Mouse (Mus musculus) G1E (cell line): ENCODE data around the gene Degs1. TPM values are rescaled to one million over a fixed set of nuclear protein-coding genes. Genes with fewer than 3 reads are reported as not detected.

Source experiments
- ATAC-seq: 2 replicates; pipeline ENCODE4 v1.8.0; 2016; ENCODE audit warnings: mild to moderate bottlenecking; ENCODE audit not compliant: insufficient number of reproducible peaks, poor library complexity, low FRiP score, severe bottlenecking; ENCODE audit errors: extremely low read depth
- DNase-seq: peaks from one replicate; pipeline ENCODE4 v3.0.0; 2012; ENCODE audit warnings: low spot score
- H3K27me3 ChIP-seq: 2 replicates; pipeline ENCODE4 v1.6.1; 2012; ENCODE audit warnings: mild to moderate bottlenecking, low read length, inconsistent platforms; ENCODE audit not compliant: insufficient read depth
- H3K36me3 ChIP-seq: replicated peaks from 2 replicates; pipeline ENCODE3; 2012; ENCODE audit warnings: mild to moderate bottlenecking, inconsistent platforms
- H3K4me1 ChIP-seq: 2 replicates; pipeline ENCODE4 v1.6.1; 2012; ENCODE audit warnings: low read depth, low read length, inconsistent platforms, mixed read lengths; ENCODE audit not compliant: insufficient read depth
- H3K4me3 ChIP-seq: 2 replicates; pipeline ENCODE4 v1.5.1; 2012; ENCODE audit warnings: low read depth, mild to moderate bottlenecking, inconsistent platforms, low read length, moderate library complexity, mixed read lengths
- H3K9me3 ChIP-seq: replicated peaks from 2 replicates; pipeline ENCODE4 v1.6.1; 2012; ENCODE audit warnings: inconsistent platforms
- CTCF ChIP-seq: IDR thresholded peaks from 2 replicates; pipeline ENCODE4 v1.5.1; 2012; ENCODE audit warnings: low read depth, low read length, inconsistent platforms, mixed read lengths
- GATA1 ChIP-seq: IDR thresholded peaks from 2 replicates; pipeline ENCODE4 v1.6.1; 2012; ENCODE audit warnings: borderline replicate concordance, low read length, inconsistent platforms, mixed read lengths
- GATA2 ChIP-seq: IDR thresholded peaks from 2 replicates; pipeline ENCODE4 v1.6.1; 2012; ENCODE audit warnings: low read depth, low read length, inconsistent platforms, borderline replicate concordance
- POLR2AphosphoS5 ChIP-seq: IDR thresholded peaks from 2 replicates; pipeline ENCODE4 v1.6.1; 2012; ENCODE audit warnings: low read depth, low read length, inconsistent platforms; ENCODE audit not compliant: insufficient replicate concordance
- TAL1 ChIP-seq: conservative IDR thresholded peaks from 2 replicates; pipeline ENCODE4 v1.6.1; 2012; ENCODE audit warnings: low read depth, low read length, inconsistent platforms, mixed read lengths
- polyA plus RNA-seq: library from polyadenylated mRNA; stranded (reverse); fragments of >175 nt; gene quantifications from 2 replicates; pipeline ENCODE4 v1.2.3, GENCODE M21; 2012
- total RNA-seq, 2 experiments: library from RNA; stranded (forward) in 1 of 2; stranded (reverse) in 1 of 2; fragments of 200-1000 nt in 1 of 2; fragments of >200 nt in 1 of 2; fragmentation: Nextera tagmentation in 1 of 2; gene quantifications; 2 replicates each; pipeline ENCODE4 v1.2.3; 2014 to 2017

The Degs1 gene
- total RNA-seq (2014; fragmentation: Nextera tagmentation) (75.6 and 86.3 TPM in 2 replicates), total RNA-seq (2017) (59.1 and 65.5 TPM in 2 replicates), polyA plus RNA-seq (19.2 and 21.3 TPM in 2 replicates)

DNA sequence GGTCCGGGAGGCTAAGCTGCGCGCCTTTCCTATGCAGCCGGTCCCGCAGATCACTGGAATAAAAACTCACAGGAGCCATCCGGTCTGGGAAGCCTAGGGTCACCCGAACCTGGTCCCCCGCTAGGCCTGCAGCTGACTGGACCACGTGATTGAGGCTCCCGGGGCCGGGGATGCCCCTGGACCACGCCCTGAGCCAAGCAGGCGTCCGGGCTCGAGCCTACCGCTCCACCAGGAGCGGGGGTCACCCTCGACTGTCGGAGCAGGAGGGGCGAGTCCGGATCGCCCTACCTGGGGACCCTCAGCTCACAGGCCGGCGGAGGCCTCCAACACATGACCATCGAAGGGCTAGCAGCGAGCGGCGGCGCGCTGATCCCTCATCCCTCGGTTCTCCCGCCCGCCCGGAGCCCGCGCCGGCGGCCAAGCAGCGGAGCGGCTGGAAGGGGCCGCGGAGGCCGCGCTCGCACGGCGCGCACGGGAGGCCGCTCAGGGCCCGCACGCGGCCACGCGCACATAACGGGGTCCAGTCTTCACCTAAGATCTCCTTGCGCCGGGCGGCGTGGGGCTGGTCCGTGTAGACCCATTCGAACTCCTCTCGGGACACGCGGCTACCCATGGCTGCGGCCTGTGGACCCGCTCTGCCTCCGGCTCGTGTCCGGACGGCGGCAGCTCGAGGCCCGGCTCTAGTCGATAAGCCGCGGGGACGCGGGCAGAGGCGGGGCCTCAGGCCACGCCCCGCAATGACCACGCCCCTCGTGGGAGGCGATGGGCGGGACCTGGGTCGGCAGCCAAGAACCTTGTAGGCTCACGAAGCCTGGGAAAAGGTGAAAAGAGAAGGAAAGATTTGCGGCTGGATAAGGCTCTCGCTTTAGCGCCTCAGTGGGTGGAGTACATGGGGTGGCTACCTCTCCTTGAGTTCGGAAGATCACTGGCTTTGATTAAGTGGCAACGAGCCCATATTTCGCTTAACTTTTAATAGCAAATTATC is at the start of gene Degs1:
Degs1 (minus strand) TSS at position 714 of the 985 bp plus-strand sequence.
- Histone ChIP-seq H3K36me3 (peaks cover 33% of the 10 kb centered on the region), H3K4me1 (peaks cover 44% of the 10 kb centered on the region), H3K27me3 (0 out of 2 replicates have a peak, but pooled peaks cover 3% of the 10 kb centered on the region), H3K4me3 (peak within 1 kb of the TSS; percentile 88), H3K9me3 (no peaks in the 10 kb centered on the region)
- DNase-seq (peak; percentile 96), ATAC-seq (peak; percentile 65)
- TF ChIP-seq POLR2AphosphoS5, result no peak
- no peak for TF ChIP-seq GATA2
- no peak for TF ChIP-seq TAL1
- no peak for TF ChIP-seq CTCF
- no peak for TF ChIP-seq GATA1

DNA sequence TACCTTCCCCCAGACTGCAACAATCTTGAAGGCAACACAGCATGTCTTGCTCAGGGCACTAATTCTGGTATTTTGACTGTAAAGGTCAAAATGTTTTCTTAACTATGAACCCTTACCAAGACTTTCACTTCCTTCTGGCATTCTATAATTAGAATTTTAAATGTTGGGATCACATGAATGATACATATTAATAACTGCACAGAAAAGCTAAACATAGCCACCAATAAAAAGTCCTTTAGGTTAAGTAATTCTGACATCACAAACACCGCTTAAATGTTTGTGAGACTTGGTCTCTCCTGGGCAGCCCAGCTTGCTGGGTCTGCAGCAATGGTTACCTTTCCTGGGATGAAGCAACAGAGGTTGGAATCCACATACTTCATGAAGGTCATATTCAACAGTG is 43.3 kb upstream of the Degs1 start:
- no peak for DNase-seq
- H3K36me3 ChIP-seq, result peaks cover 90% of the 10 kb centered on the region
- no peaks in the 10 kb centered on the region for H3K4me1 ChIP-seq
- TF ChIP-seq GATA2, result no peak
- no peak for TF ChIP-seq GATA1
- TF ChIP-seq CTCF, result no peak
- TF ChIP-seq TAL1, result no peak
- no peak for TF ChIP-seq POLR2AphosphoS5
- H3K4me3 ChIP-seq, result no peak overlapping the region
- H3K27me3 ChIP-seq, result no peaks in the 10 kb centered on the region
- no peaks in the 10 kb centered on the region for H3K9me3 ChIP-seq
- no peak for ATAC-seq

- no peak for TF ChIP-seq CTCF
- TF ChIP-seq GATA2, result no peak
- TF ChIP-seq GATA1, result no peak
- Histone ChIP-seq H3K4me1 (no peaks in the 10 kb centered on the region), H3K4me3 (no peak overlapping the region), H3K36me3 (peaks cover 94% of the 10 kb centered on the region), H3K9me3 (no peaks in the 10 kb centered on the region), H3K27me3 (no peaks in the 10 kb centered on the region)
- ATAC-seq (no peak), DNase-seq (no peak)
These were observed 41.9 kb upstream of the Degs1 start for GRCm38 (mm10) chr1:182324552-182324951.

DNA sequence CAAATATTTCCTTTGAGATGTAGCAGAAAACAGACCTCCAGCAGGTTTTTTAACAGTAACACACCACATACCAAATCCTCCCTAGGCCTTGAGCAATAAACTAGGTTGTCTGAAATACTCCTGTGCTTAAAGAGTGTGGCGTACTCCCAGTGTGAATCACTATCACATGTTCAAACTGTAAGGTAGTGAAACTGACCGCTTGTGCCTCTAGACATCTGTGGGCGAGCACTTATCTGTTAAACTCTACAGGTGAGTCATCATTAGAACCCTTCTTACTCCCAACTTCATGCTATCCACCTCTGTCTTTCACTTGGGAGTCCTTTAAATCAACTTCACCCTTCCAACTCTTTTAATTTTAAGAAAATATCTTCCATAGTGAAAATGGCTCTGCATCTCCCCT is 40.5 kb upstream of the Degs1 start:
- no peak overlapping the region for H3K4me3 ChIP-seq
- ATAC-seq (no peak), DNase-seq (no peak)
- TF ChIP-seq POLR2AphosphoS5 (no peak), GATA1 (no peak), CTCF (no peak), TAL1 (no peak), GATA2 (no peak)
- H3K9me3 ChIP-seq, result no peaks in the 10 kb centered on the region
- no peaks in the 10 kb centered on the region for H3K4me1 ChIP-seq
- no peaks in the 10 kb centered on the region for H3K27me3 ChIP-seq
- peaks cover 97% of the 10 kb centered on the region for H3K36me3 ChIP-seq

DNA sequence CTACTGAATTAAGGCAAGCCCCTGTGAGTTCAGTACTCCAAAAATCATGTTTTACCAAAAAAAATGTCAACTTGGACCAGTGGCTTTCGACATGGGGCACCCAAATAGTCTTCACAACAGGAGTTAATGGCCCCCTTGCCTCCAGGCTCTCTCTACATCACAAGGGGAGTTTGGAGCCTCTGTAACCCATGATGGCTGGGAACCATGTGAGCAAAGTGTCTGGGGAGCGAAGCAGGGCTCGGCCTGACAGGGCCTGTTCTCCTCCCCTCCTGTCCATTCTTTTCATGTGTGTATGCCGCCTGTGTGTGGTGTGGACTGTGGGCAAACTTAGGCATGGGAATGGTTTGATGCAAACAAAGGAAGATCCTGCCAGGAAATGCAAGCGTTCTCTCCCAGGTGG is 31.6 kb upstream of the Degs1 start:
- TF ChIP-seq TAL1 (no peak), POLR2AphosphoS5 (no peak), CTCF (no peak), GATA1 (no peak), GATA2 (no peak)
- DNase-seq, result no peak
- no peaks in the 10 kb centered on the region for H3K27me3 ChIP-seq
- peaks cover 83% of the 10 kb centered on the region for H3K36me3 ChIP-seq
- peaks cover 3% of the 10 kb centered on the region; the same call in 1 of the 2 replicates for H3K9me3 ChIP-seq
- H3K4me1 ChIP-seq, result no peaks in the 10 kb centered on the region
- no peak for ATAC-seq
- H3K4me3 ChIP-seq, result no peak overlapping the region

DNA sequence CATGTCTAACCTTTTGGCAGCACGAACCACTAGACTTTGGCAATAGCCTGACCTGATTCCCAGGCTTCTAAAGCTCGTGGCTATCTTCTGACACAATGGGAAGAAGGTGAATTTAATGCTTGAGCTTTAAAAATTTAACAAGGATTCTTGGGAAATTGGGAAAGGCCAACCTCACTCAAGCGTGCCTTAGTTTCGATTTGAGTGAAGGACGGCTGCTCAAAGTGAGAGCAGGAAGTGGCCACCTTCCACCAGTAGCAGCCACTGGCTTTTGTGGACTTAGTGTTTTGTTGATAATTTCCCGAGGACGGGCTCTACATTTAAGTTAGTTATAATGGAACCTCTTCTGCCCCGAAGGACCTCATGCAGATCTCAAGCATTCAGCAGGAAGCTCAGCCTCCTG is 30.6 kb upstream of the Degs1 start:
- no peak for ATAC-seq
- Histone ChIP-seq H3K27me3 (no peaks in the 10 kb centered on the region), H3K4me3 (no peak overlapping the region), H3K36me3 (peaks cover 73% of the 10 kb centered on the region), H3K9me3 (peaks cover 3% of the 10 kb centered on the region; the same call in 1 of the 2 replicates), H3K4me1 (no peaks in the 10 kb centered on the region)
- DNase-seq, result no peak
- TF ChIP-seq GATA2, result no peak
- no peak for TF ChIP-seq POLR2AphosphoS5
- no peak for TF ChIP-seq GATA1
- no peak for TF ChIP-seq CTCF
- no peak for TF ChIP-seq TAL1

- H3K36me3 ChIP-seq, result peaks cover 55% of the 10 kb centered on the region
- no peak overlapping the region for H3K4me3 ChIP-seq
- H3K4me1 ChIP-seq, result no peaks in the 10 kb centered on the region
- H3K9me3 ChIP-seq, result peaks cover 3% of the 10 kb centered on the region; the same call in 1 of the 2 replicates
- no peak for DNase-seq
- ATAC-seq, result no peak
- TF ChIP-seq TAL1 (no peak), GATA2 (no peak)
- no peaks in the 10 kb centered on the region for H3K27me3 ChIP-seq
These were observed 28.8 kb upstream of the Degs1 start for GRCm38 (mm10) chr1:182311376-182311775.
